Comparison of ENCODE assay signal across 28 mouse cellular contexts in genomic region chr1:146356964-146357363, GRCm38 (mm10).
DNase-seq lines count a peak whose midpoint lies in the region; ATAC-seq and TF ChIP-seq lines count a peak whose summit lies in the region.
"Had no signal": no experiment of that assay in that cellular context is flagged by ENCODE, and none has a peak within 500 bp of the region (broad histone marks: within the 10 kb centered on the region; RNA-seq: fewer than 3 reads in every experiment).

No protein-coding gene starts in this region.

- H3K4me3 ChIP-seq in lung, embryonic 14.5 days (ENCODE audit: low read depth, low read length), result no peak overlapping the region
- no peak overlapping the region for H3K4me3 ChIP-seq in intestine, postnatal 0 days (ENCODE audit: low read depth, low read length)
- H3K4me3 ChIP-seq: embryonic facial prominence, embryonic 13.5 days; erythroblast, embryonic 14.5 days; hindbrain, embryonic 10.5 days; hindbrain, embryonic 15.5 days; megakaryocyte, embryonic 14.5 days; midbrain, embryonic 13.5 days; neural tube, embryonic 13.5 days had no signal

- no peak overlapping the region for H3K27ac ChIP-seq in lung, embryonic 14.5 days (ENCODE audit: low read depth)
- no peak overlapping the region for H3K27ac ChIP-seq in intestine, postnatal 0 days (ENCODE audit: low read depth, low read length)
- H3K27ac ChIP-seq: embryonic facial prominence, embryonic 13.5 days; hindbrain, embryonic 10.5 days; hindbrain, embryonic 15.5 days; liver, embryonic 14.5 days; midbrain, embryonic 13.5 days; neural tube, embryonic 13.5 days had no signal

- no peaks in the 10 kb centered on the region for H3K9me3 ChIP-seq in lung, embryonic 14.5 days (ENCODE audit: low read depth, low read length)
- H3K9me3 ChIP-seq in intestine, postnatal 0 days (ENCODE audit: control insufficient read depth), result no peaks in the 10 kb centered on the region
- H3K9me3 ChIP-seq: embryonic facial prominence, embryonic 13.5 days; hindbrain, embryonic 10.5 days; hindbrain, embryonic 15.5 days; megakaryocyte, embryonic 14.5 days; midbrain, embryonic 13.5 days; neural tube, embryonic 13.5 days had no signal

- intact Hi-C loops in gastrocnemius, postnatal 36 days (cut with DNase I), result no loop called here

- ATAC-seq in lung, embryonic 14.5 days (ENCODE audit: insufficient read depth), result no peak
- peak; percentile 69; the same call in 1 of the 2 replicates for ATAC-seq in intestine, postnatal 0 days
- ATAC-seq: CD4-positive, CD25-positive, alpha-beta regulatory T cell, adult 4 months; forebrain, embryonic 16.5 days; inflammation-experienced regulatory T-cells, adult 6 months; midbrain, embryonic 13.5 days had no signal

- no peak overlapping the region for H3K4me2 ChIP-seq in lung, embryonic 14.5 days
- no peak overlapping the region for H3K4me2 ChIP-seq in intestine, postnatal 0 days (replicated peaks; ENCODE audit: low read depth)
- H3K4me2 ChIP-seq: embryonic facial prominence, embryonic 13.5 days; hindbrain, embryonic 15.5 days; midbrain, embryonic 13.5 days; neural tube, embryonic 13.5 days had no signal

- TF ChIP-seq CTCF in lung, embryonic 14.5 days (IDR thresholded peaks at IDR 0.05; ENCODE audit: low read depth), result no peak
- TF ChIP-seq CTCF in intestine, postnatal 0 days (IDR thresholded peaks at IDR 0.05; ENCODE audit: low read depth), result no peak

- peak; percentile 4 for DNase-seq in lung, embryonic 14.5 days
- DNase-seq in lung, postnatal 10 days, result no peak
- DNase-seq in R1 (ENCODE audit: low read depth, low spot score), result peak; percentile 70
- DNase-seq in gastrocnemius, postnatal 36 days, result no peak
- no peak for DNase-seq in embryo, embryonic 9.5 days (ENCODE audit: extremely low spot score)
- DNase-seq in cerebellum, postnatal 4 days (ENCODE audit: low spot score in 2 of 2), result no peak
- DNase-seq: adrenal gland, postnatal 36 days; cerebellum, adult 2 months; cerebellum, postnatal 25 days; gastrocnemius, postnatal 10 days; heart, postnatal 14 days; kidney, adult 9 months; kidney, postnatal 10 days; liver; lung, adult 2 months; lung, postnatal 4 days had no signal

- no peak overlapping the region for H3K9ac ChIP-seq in lung, embryonic 14.5 days
- no peak overlapping the region for H3K9ac ChIP-seq in intestine, postnatal 0 days (ENCODE audit: low read depth, low read length)
- H3K9ac ChIP-seq: embryonic facial prominence, embryonic 13.5 days; hindbrain, embryonic 15.5 days; liver, embryonic 14.5 days; midbrain, embryonic 13.5 days; neural tube, embryonic 13.5 days had no signal

- 59% methylated on average over 1 of the region's 1 CpGs for WGBS in lung, embryonic 14.5 days
- 62% methylated on average over 1 of the region's 1 CpGs for WGBS in intestine, postnatal 0 days

- no peaks in the 10 kb centered on the region for H3K4me1 ChIP-seq in lung, embryonic 14.5 days (ENCODE audit: insufficient read depth)
- no peaks in the 10 kb centered on the region for H3K4me1 ChIP-seq in intestine, postnatal 0 days (replicated peaks; ENCODE audit: control insufficient read depth, insufficient read depth, low read length)
- H3K4me1 ChIP-seq: embryonic facial prominence, embryonic 13.5 days; hindbrain, embryonic 10.5 days; hindbrain, embryonic 15.5 days; megakaryocyte, embryonic 14.5 days; midbrain, embryonic 13.5 days; neural tube, embryonic 13.5 days had no signal

- H3K36me3 ChIP-seq in lung, embryonic 14.5 days (ENCODE audit: insufficient read depth), result no peaks in the 10 kb centered on the region
- no peaks in the 10 kb centered on the region for H3K36me3 ChIP-seq in intestine, postnatal 0 days (ENCODE audit: control insufficient read depth, insufficient read depth)
- H3K36me3 ChIP-seq: embryonic facial prominence, embryonic 13.5 days; hindbrain, embryonic 10.5 days; hindbrain, embryonic 15.5 days; midbrain, embryonic 13.5 days; neural tube, embryonic 13.5 days had no signal

- no peaks in the 10 kb centered on the region for H3K27me3 ChIP-seq in lung, embryonic 14.5 days (ENCODE audit: insufficient read depth, low read length)
- no peaks in the 10 kb centered on the region for H3K27me3 ChIP-seq in intestine, postnatal 0 days (replicated peaks; ENCODE audit: control insufficient read depth, insufficient read depth, low read length)
- H3K27me3 ChIP-seq: embryonic facial prominence, embryonic 13.5 days; hindbrain, embryonic 15.5 days; megakaryocyte, embryonic 14.5 days; midbrain, embryonic 13.5 days; neural tube, embryonic 13.5 days had no signal

Comparison
In these comparisons a context has a peak if more than half of its experiments do, and no peak if none do; other contexts are left out.
1. DNase-seq: peak in lung, embryonic 14.5 days (single experiment) and R1 (single experiment); none in lung, postnatal 10 days (single experiment), gastrocnemius, postnatal 36 days (0 of 2), embryo, embryonic 9.5 days (single experiment) and cerebellum, postnatal 4 days (0 of 2).